Mouse (Mus musculus) testis, postnatal 14 days (tissue): ENCODE results near the gene Gm49416.

Experiments used
- DNase-seq: peaks from one replicate; pipeline ENCODE4 v3.0.0; 2021; ENCODE audit warnings: low spot score

The Gm49416 gene

DNA sequence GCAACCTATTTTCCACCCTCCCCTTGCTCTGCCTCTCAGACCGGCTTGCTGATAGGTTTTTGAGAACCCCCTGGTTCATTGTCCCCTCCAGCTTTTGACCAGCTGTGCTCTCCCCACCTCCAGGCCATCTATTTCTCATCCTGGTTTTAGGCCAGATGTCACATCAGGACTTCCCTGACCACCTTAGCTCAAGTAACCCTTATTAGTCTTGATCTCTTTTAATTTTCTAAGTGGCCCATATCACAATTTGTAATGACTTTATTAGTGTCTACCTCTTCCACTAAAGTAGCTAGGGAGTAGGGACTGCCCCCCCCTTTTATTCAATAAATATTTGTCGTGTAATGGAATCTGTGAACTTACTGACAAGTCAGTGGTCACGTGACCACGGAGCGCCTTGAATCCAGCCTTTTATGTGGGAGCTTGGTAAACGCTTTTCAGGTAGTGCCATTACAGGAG, 32.1 kb downstream of the Gm49416 start:
- no peak for DNase-seq

DNA sequence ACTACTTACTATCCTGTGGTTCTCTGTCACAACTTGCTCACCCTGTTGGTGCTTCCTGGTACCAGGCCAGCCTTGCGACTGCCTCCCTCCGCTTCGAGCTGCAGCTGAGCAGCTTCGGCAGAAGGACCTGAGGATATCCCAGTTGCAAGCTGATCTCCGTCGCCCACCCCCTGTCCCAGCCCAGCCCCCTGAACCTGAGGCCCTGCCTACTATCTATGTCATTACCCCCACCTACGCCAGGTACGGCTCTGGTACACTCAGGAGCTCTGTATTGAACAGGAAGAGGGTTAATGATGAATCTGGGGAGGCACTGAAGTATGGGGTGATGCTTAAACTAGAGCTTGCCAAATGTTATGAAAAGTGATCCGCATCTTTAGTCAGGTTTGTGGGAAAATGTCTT, 33.0 kb downstream of the Gm49416 start:
- DNase-seq, result no peak

DNA sequence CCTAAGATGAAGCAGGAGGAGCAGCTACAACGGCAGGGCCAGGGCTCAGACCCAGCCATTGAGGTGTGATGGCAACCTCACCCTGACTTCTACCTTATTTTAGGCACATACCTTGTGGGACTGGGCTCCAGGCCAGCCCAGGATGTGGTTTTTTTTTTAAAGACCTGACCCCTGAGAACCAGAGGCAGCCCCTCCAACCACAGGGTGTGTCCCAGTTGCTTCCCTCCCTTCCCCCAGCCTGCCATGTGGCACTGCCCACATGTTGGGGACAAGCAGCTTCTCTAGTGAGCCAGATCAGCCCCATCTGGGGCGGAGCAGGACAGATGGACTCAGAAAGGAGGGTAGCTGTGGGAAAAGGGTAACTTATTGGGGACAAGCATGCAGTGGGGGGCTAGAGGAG, 38.0 kb downstream of the Gm49416 start:
- DNase-seq, result no peak

- no peak for DNase-seq
Observed at GRCm38 (mm10) chr19:8927891-8928525, 39.3 kb downstream of the Gm49416 start.

GRCm38 (mm10) chr19:8928689-8929223, 40.0 kb downstream of the Gm49416 start:
- DNase-seq, result no peak

DNA sequence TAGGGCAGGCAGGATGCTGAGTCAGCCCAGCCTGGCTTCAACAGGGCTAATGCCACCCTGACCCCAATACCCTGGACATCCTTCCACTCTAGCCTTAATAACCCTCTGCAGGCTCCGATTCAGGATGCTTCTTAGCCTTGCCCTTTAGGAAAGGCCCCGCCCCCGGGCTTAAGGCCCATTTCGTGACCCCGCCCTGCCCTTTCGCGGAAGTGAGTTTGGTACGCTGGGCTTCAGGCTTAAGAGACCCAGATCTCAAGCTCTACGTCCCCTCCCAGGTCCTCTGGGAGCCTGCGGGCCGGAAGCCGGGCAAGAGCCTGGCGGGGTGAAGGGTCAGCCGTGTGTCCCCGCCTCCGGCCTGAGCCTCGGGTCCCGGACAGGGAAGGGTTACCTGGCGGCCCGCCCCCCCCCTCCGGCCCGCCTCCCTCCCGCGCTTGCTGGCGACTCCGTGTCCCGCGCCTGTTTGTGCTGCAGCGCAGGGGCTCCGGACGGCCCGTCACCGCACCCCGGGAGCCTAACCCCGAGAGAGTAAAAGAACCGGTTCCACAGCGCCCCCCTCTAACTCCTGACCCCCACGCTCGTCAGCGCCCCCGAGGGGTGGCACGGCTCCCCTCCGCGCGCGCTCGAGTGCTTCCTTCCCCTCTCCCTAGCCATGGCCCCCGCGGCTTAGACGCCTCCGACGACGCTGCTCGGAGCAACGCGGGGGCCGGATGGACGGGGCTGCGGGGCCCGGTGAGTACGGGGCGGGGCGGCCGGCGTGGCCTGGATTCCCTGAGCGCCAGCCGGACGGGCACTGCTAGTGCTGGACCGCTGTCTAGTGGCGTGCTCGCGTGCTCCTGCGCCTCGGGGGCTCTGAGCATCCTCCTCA, 40.7 kb downstream of the Gm49416 start, which contains the start of the genes Rom1 and Eml3:
Rom1 (minus strand) TSS at position 133 of the 865 bp plus-strand sequence.
Eml3 (plus strand) TSS at position 329 of the 865 bp plus-strand sequence.
- DNase-seq, result peak; percentile 82

DNA sequence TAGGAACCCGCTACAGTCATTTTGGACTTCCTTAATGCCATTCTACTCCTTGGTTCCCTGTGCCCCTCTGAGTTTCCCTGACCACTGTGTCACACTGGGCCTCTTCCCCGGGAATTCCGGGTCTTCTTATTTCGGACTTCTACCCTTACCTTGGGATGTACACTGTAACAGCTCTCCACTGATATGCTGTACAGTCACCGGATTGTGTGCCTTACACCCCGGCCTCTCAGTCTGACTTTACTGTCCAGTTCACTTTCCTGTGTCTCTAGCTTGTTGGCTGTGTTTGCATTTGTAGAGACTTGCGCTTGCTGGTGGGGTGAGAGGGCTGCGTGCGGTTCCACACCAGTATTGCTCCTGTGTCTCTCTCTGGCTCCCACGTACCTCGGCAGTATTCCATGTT, 41.4 kb downstream of the Gm49416 start:
- no peak for DNase-seq

DNA sequence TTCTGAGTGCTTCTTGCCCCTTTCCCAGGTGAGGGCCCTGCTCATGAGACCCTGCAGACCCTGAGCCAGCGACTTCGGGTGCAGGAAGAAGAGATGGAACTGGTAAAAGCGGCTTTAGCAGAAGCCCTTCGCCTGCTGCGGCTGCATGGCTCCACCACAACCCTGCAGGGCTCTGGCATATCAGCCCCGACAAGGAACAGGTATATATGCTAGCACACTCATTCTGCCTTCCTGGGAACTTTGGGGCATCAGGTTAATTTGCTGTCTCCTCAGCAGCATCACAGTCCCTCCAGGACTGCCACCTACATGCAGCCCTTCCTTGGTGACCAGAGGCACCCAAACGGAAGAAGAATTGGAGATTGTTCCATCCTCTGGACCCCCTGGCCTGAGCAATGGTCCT, 42.0 kb downstream of the Gm49416 start:
- no peak for DNase-seq

GRCm38 (mm10) chr19:8936736-8937135, 48.0 kb downstream of the Gm49416 start:
- DNase-seq, result no peak

GRCm38 (mm10) chr19:8940526-8941133, 51.9 kb downstream of the Gm49416 start:
- no peak for DNase-seq

DNA sequence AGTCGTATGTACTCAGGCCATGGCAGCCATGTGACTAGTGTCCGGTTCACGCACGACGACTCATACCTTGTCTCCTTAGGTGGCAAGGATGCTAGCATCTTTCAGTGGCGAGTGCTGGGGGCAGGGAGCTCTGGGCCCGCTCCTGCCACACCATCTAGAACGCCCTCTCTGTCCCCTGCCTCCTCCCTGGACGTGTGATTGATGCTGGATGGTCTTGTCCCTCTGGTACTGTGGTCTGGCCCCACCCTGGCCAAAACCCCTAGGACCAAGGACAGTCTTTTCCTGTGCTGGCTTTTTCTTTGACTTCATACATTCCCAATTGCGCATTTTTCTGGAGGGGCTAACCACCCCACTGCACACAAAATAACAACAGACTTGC, 52.4 kb downstream of the Gm49416 start:
- no peak for DNase-seq

DNA sequence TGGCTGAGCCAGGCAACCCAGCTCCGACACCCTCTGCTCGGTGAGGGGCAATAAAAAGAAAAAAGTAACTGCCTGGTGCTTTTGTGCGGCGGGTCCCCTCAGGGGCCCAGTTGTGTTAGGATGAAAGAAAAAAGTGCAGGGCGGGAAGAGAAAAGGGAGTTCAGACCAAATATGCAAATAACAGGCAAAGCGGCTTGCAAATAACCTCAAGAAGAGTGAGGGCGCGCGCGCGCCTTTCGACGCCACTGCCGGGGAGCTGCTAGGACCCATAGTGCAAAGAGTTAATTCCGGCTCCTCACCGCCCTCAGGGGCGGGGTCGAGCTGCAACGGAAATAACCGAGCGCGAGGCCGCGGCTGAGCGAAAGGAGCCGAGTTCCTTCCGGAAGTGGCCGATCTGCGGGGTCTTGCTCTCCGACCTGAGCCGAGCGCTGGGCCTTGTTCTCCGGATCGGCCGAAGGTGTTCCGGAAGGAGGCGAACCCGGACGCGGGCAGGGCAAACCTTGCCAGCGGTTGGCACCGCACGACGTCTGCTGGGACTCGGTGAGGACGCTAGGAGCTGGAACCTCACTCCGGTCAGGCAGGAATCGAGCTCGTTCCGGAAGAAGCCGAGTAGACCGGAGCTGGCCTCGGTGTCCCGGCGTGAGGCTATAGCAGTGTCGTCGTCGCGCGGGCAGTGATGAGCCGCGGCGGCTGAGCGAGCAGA, 52.9 kb downstream of the Gm49416 start, which contains the start of gene Mta2:
Mta2 (plus strand) TSS at position 361 of the 703 bp plus-strand sequence.
- DNase-seq, result peak; percentile 94

DNA sequence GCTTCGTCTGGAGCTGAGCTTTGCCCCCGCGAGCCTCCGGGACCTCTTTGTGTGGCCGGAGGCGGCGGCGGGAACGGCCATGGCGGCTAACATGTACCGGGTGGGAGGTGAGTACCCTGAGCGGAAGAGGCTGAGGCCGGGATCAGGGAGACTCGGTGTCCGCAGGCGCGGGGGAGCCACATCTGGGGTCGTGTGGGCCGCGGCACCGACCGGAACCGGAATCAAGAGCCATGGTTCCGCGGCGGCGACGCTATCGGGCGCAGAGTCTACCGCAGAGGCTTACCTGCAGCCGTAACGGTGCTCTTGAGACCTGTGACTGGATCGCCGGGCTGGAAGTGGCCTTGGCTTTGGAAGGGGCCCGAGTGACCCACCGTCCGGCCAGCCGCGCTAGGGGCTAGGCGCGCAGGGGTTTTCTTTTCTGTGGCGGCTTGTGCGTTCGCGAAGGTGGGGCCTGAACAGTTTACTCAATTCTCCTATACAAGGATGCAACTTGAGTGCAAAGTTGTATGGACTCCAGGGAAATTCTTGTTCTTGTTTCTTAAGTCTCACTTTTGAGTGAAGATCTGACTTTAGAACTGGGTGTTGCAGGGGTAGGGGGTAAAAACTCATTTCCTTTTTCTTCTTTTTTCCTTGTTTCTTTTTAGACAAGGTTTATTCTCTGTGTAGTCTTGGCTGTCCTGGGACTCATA, 53.7 kb downstream of the Gm49416 start:
- DNase-seq, result peak; percentile 71

- DNase-seq, result no peak
Observed at GRCm38 (mm10) chr19:8943047-8943446, 54.3 kb downstream of the Gm49416 start.

DNA sequence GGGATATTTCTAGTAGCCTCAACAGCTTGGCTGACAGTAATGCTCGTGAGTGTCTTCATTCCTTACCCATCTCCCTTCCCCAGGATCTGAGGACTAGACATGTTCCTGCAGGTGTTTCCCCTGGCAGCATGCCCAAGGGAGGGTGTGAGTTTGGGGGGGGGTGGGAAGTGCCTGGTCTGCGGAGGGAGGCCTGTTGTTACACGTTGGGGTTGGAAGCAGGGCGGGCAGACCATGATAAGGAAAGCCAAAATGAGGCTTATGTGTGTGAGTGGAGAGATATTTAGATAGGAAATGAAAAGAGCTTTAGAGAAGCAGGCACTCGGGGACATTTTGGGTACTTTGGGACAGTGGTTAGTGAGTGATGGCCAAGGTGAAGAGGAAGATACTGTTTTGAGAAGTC, 55.3 kb downstream of the Gm49416 start:
- DNase-seq, result no peak

DNA sequence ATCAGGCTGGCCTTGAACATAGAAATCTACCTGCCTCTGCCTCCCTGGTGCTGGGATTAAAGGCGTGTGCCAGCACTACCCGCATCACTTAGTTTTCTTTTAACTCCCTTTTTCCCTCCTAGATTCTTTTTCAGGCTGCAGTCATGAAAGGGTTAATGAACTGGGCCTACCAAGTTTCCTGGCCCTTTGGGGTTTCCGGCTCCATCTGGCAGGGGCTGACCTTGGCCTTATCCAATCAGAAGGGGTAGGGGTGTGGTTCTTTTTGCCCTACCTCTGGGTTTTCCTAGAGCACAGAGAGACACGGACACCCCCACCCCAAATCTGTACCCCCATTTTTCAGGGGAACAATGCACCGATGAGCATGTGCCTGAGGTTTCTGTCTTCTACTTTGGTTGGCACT, 56.0 kb downstream of the Gm49416 start:
- peak; percentile 71 for DNase-seq
